Mouse (Mus musculus): ENCODE measurements around the gene 9430097D07Rik. TPM values are rescaled to one million over a fixed set of nuclear protein-coding genes. Genes with fewer than 3 reads are reported as not detected.

9430097D07Rik gene
- polyA plus RNA-seq, 1 experiment from 2014 or later = 0.29 TPM

- H3K27me3 ChIP-seq = no peaks in the 10 kb centered on the region
- no peaks in the 10 kb centered on the region for H3K9me3 ChIP-seq
- H3K36me3 ChIP-seq = 0 out of 2 replicates have a peak, but pooled peaks cover 11% of the 10 kb centered on the region
- H3K4me2 ChIP-seq (replicated peaks) = peak overlapping the region; percentile 80
- peak overlapping the region; percentile 77 for H3K4me3 ChIP-seq
- peaks cover 31% of the 10 kb centered on the region for H3K4me1 ChIP-seq
- WGBS = 8% methylated on average over 25 of the region's 25 CpGs
- peak overlapping the region; percentile 46; the same call in 1 of the 2 replicates for H3K27ac ChIP-seq
- no peak for ATAC-seq (ENCODE audit: insufficient number of reproducible peaks, insufficient read depth, low FRiP score, low TSS enrichment)
- no peak overlapping the region for H3K9ac ChIP-seq
Measured at GRCm38 (mm10) chr2:32608141-32608777, 32.8 kb upstream of the 9430097D07Rik start.

- Histone ChIP-seq H3K36me3 (0 out of 2 replicates have a peak, but pooled peaks cover 4% of the 10 kb centered on the region), H3K27me3 (no peaks in the 10 kb centered on the region), H3K4me2 (replicated peaks) (peak overlapping the region; percentile 80), H3K27ac (peak overlapping the region; percentile 30), H3K4me3 (peak overlapping the region; percentile 77), H3K9me3 (no peaks in the 10 kb centered on the region), H3K9ac (peak overlapping the region; percentile 69), H3K4me1 (peaks cover 33% of the 10 kb centered on the region)
- 5% methylated on average over 34 of the region's 34 CpGs for WGBS
- peak; percentile 48; the same call in 1 of the 2 replicates for ATAC-seq (ENCODE audit: insufficient number of reproducible peaks, insufficient read depth, low FRiP score, low TSS enrichment)
Measured at GRCm38 (mm10) chr2:32607262-32607947, 31.9 kb upstream of the 9430097D07Rik start.

GRCm38 (mm10) chr2:32606161-32607142 is 31.0 kb upstream of the 9430097D07Rik start:
- peaks cover 42% of the 10 kb centered on the region for H3K4me1 ChIP-seq

GRCm38 (mm10) chr2:32604631-32605030 is 29.1 kb upstream of the 9430097D07Rik start:
- Histone ChIP-seq H3K9me3 (no peaks in the 10 kb centered on the region), H3K9ac (no peak overlapping the region), H3K27me3 (no peaks in the 10 kb centered on the region), H3K36me3 (no peaks in the 10 kb centered on the region), H3K4me1 (peaks cover 36% of the 10 kb centered on the region), H3K27ac (no peak overlapping the region), H3K4me3 (no peak overlapping the region), H3K4me2 (replicated peaks) (no peak overlapping the region)
- no peak for ATAC-seq (ENCODE audit: insufficient number of reproducible peaks, insufficient read depth, low FRiP score, low TSS enrichment)
- WGBS = 51% methylated on average over 10 of the region's 10 CpGs

More at GRCm38 (mm10) chr2:32606161-32607142, 31.0 kb upstream of the 9430097D07Rik start:
- Histone ChIP-seq H3K9me3 (no peaks in the 10 kb centered on the region), H3K4me3 (peak overlapping the region; percentile 77), H3K9ac (peak overlapping the region; percentile 69), H3K27me3 (no peaks in the 10 kb centered on the region), H3K36me3 (no peaks in the 10 kb centered on the region), H3K27ac (peak overlapping the region; percentile 30), H3K4me2 (replicated peaks) (peak overlapping the region; percentile 80)
- peak; percentile 65; the same call in 1 of the 2 replicates for ATAC-seq (ENCODE audit: insufficient number of reproducible peaks, insufficient read depth, low FRiP score, low TSS enrichment)
- 11% methylated on average over 52 of the region's 55 CpGs for WGBS

- Histone ChIP-seq H3K36me3 (peaks cover 5% of the 10 kb centered on the region), H3K9ac (no peak overlapping the region), H3K4me1 (peaks cover 24% of the 10 kb centered on the region), H3K27me3 (no peaks in the 10 kb centered on the region), H3K27ac (peak overlapping the region; percentile 59), H3K9me3 (no peaks in the 10 kb centered on the region), H3K4me3 (peak overlapping the region; percentile 28), H3K4me2 (replicated peaks) (peak overlapping the region; percentile 45)
- no peak; the same call in 1 of the 2 replicates for ATAC-seq (ENCODE audit: insufficient number of reproducible peaks, insufficient read depth, low FRiP score, low TSS enrichment)
- WGBS = under 1% methylated on average over 11 of the region's 11 CpGs
Measured at GRCm38 (mm10) chr2:32602600-32603054, 27.1 kb upstream of the 9430097D07Rik start.

- peak overlapping the region; percentile 72 for H3K27ac ChIP-seq
- peaks cover 18% of the 10 kb centered on the region for H3K4me1 ChIP-seq
- peak overlapping the region; percentile 10; the same call in 1 of the 2 replicates for H3K9ac ChIP-seq
- no peaks in the 10 kb centered on the region for H3K9me3 ChIP-seq
- H3K27me3 ChIP-seq = no peaks in the 10 kb centered on the region
- peaks cover 14% of the 10 kb centered on the region for H3K36me3 ChIP-seq
- peak; percentile 18; the same call in 1 of the 2 replicates for ATAC-seq (ENCODE audit: insufficient number of reproducible peaks, insufficient read depth, low FRiP score, low TSS enrichment)
- 35% methylated on average over 8 of the region's 8 CpGs for WGBS
- no peak overlapping the region for H3K4me2 ChIP-seq (replicated peaks)
- H3K4me3 ChIP-seq = no peak overlapping the region
Measured at GRCm38 (mm10) chr2:32601417-32602065, 26.1 kb upstream of the 9430097D07Rik start.

- 0 out of 2 replicates have a peak within 1 kb of the TSS, but pooled peaks have one; percentile 11 for H3K27ac ChIP-seq
- H3K9me3 ChIP-seq = no peaks in the 10 kb centered on the region
- H3K27me3 ChIP-seq = no peaks in the 10 kb centered on the region
- peaks cover 18% of the 10 kb centered on the region for H3K4me1 ChIP-seq
- WGBS = 92% methylated on average over 3 of the region's 3 CpGs
- no peak within 1 kb of the TSS for H3K4me3 ChIP-seq
- ATAC-seq (ENCODE audit: insufficient number of reproducible peaks, insufficient read depth, low FRiP score, low TSS enrichment) = no peak
- H3K4me2 ChIP-seq (replicated peaks) = no peak within 1 kb of the TSS
- no peak within 1 kb of the TSS; the same call in 1 of the 2 replicates for H3K9ac ChIP-seq
- H3K36me3 ChIP-seq = peaks cover 24% of the 10 kb centered on the region
Measured at GRCm38 (mm10) chr2:32599409-32599808, 23.9 kb upstream of the 9430097D07Rik start, which contains the start of gene St6galnac6. St6galnac6 (plus strand) TSS chr2:32599709.

- H3K4me3 ChIP-seq = no peak overlapping the region
- no peak overlapping the region for H3K27ac ChIP-seq
- no peaks in the 10 kb centered on the region for H3K27me3 ChIP-seq
- no peak overlapping the region for H3K4me2 ChIP-seq (replicated peaks)
- H3K36me3 ChIP-seq = peaks cover 33% of the 10 kb centered on the region
- no peak for ATAC-seq (ENCODE audit: insufficient number of reproducible peaks, insufficient read depth, low FRiP score, low TSS enrichment)
- H3K9ac ChIP-seq = no peak overlapping the region
- H3K4me1 ChIP-seq = peaks cover 18% of the 10 kb centered on the region
- no peaks in the 10 kb centered on the region for H3K9me3 ChIP-seq
- WGBS = 85% methylated on average over 8 of the region's 8 CpGs
Measured at GRCm38 (mm10) chr2:32598506-32598905, 23.0 kb upstream of the 9430097D07Rik start.

- WGBS = 89% methylated on average over 5 of the region's 5 CpGs
- no peak overlapping the region for H3K9ac ChIP-seq
- peaks cover 18% of the 10 kb centered on the region for H3K4me1 ChIP-seq
- no peak overlapping the region for H3K4me2 ChIP-seq (replicated peaks)
- peaks cover 34% of the 10 kb centered on the region for H3K36me3 ChIP-seq
- H3K27me3 ChIP-seq = no peaks in the 10 kb centered on the region
- no peak for ATAC-seq (ENCODE audit: insufficient number of reproducible peaks, insufficient read depth, low FRiP score, low TSS enrichment)
- no peak overlapping the region for H3K27ac ChIP-seq
- H3K4me3 ChIP-seq = no peak overlapping the region
- no peaks in the 10 kb centered on the region for H3K9me3 ChIP-seq
Measured at GRCm38 (mm10) chr2:32597699-32598098, 22.2 kb upstream of the 9430097D07Rik start.

- H3K27ac ChIP-seq = no peak overlapping the region
- H3K4me3 ChIP-seq = no peak overlapping the region
- WGBS = 86% methylated on average over 5 of the region's 5 CpGs
- ATAC-seq (ENCODE audit: insufficient number of reproducible peaks, insufficient read depth, low FRiP score, low TSS enrichment) = no peak
- H3K36me3 ChIP-seq = peaks cover 34% of the 10 kb centered on the region
- H3K27me3 ChIP-seq = no peaks in the 10 kb centered on the region
- H3K9ac ChIP-seq = no peak overlapping the region
- no peak overlapping the region for H3K4me2 ChIP-seq (replicated peaks)
- no peaks in the 10 kb centered on the region for H3K9me3 ChIP-seq
- peaks cover 14% of the 10 kb centered on the region for H3K4me1 ChIP-seq
Measured at GRCm38 (mm10) chr2:32597248-32597647, 21.8 kb upstream of the 9430097D07Rik start.
